Mouse (Mus musculus) MEL-GATA-1-ER (cell line): ENCODE data around the gene Surf2.

Experiments used
- DNase-seq: peaks from one replicate; pipeline ENCODE4 v3.0.0-alpha.2; 2012; ENCODE audit warnings: low read depth; ENCODE audit errors: extremely low read depth

The Surf2 gene

GRCm38 (mm10) chr2:26914148-26914941, 1.8 kb upstream of the Surf2 start:
- DNase-seq, result no peak

GRCm38 (mm10) chr2:26916738-26917137, 571 bp downstream of the Surf2 start:
- no peak for DNase-seq

GRCm38 (mm10) chr2:26919684-26920083, 3.5 kb downstream of the Surf2 start:
- no peak for DNase-seq

GRCm38 (mm10) chr2:26920190-26920855, 4.2 kb downstream of the Surf2 start:
- no peak for DNase-seq

GRCm38 (mm10) chr2:26921784-26922183, 5.6 kb downstream of the Surf2 start:
- no peak for DNase-seq

- no peak for DNase-seq
Measured at GRCm38 (mm10) chr2:26927745-26928476, 11.7 kb downstream of the Surf2 start.

- DNase-seq, result peak; percentile 64
Measured at GRCm38 (mm10) chr2:26930390-26930789, 14.2 kb downstream of the Surf2 start.

- DNase-seq, result no peak
Measured at GRCm38 (mm10) chr2:26932473-26933303, 16.5 kb downstream of the Surf2 start.

- DNase-seq, result peak; percentile 88
Measured at GRCm38 (mm10) chr2:26933304-26934055, 17.3 kb downstream of the Surf2 start, which contains the start of the genes Surf4 and Stkld1. Gene Surf4, minus strand, starts transcription at chr2:26933928. Gene Stkld1, plus strand, starts transcription at chr2:26934047.

GRCm38 (mm10) chr2:26935286-26935685, 19.1 kb downstream of the Surf2 start:
- no peak for DNase-seq

- no peak for DNase-seq
Measured at GRCm38 (mm10) chr2:26936425-26936824, 20.3 kb downstream of the Surf2 start.

- no peak for DNase-seq
Measured at GRCm38 (mm10) chr2:26941539-26941938, 25.4 kb downstream of the Surf2 start.

- no peak for DNase-seq
Measured at GRCm38 (mm10) chr2:26943253-26943652, 27.1 kb downstream of the Surf2 start.

GRCm38 (mm10) chr2:26950411-26950810, 34.2 kb downstream of the Surf2 start:
- DNase-seq, result no peak

- no peak for DNase-seq
Measured at GRCm38 (mm10) chr2:26951346-26951905, 35.3 kb downstream of the Surf2 start.

- no peak for DNase-seq
Measured at GRCm38 (mm10) chr2:26952193-26952592, 36.0 kb downstream of the Surf2 start.

GRCm38 (mm10) chr2:26952866-26953265, 36.7 kb downstream of the Surf2 start:
- DNase-seq, result no peak

- no peak for DNase-seq
Measured at GRCm38 (mm10) chr2:26954735-26955395, 38.7 kb downstream of the Surf2 start.

GRCm38 (mm10) chr2:26956811-26957487, 40.8 kb downstream of the Surf2 start:
- no peak for DNase-seq
